Mouse (Mus musculus): ENCODE measurements around the gene Mrps25. TPM values are rescaled to one million over a fixed set of nuclear protein-coding genes. Genes with fewer than 3 reads are reported as not detected.

Mrps25 gene
- polyA plus RNA-seq, 1 experiment, result 34.1 TPM

- DNase-seq (ENCODE audit: low spot score), result no peak
Observed at GRCm38 (mm10) chr6:92126861-92127468, 56.9 kb downstream of the Mrps25 start.

GRCm38 (mm10) chr6:92124547-92124946, 59.3 kb downstream of the Mrps25 start:
- no peak for DNase-seq (ENCODE audit: low spot score)

Other genes starting within 250 kb of the Mrps25 start
- 8.3 and 13.0 TPM in 2 replicates for gene Fgd5, start 205.2 kb downstream of the Mrps25 start, polyA plus RNA-seq (2012; rRNA removed)
- 18.9 and 19.7 TPM in 2 replicates for gene Nr2c2, start 92.6 kb downstream of the Mrps25 start, polyA plus RNA-seq (2012; rRNA removed)
- 11.5 and 13.9 TPM in 2 replicates for gene Rbsn, start 30.9 kb upstream of the Mrps25 start, polyA plus RNA-seq (2012; rRNA removed)
- 0.09 and 0.22 TPM in 2 replicates for gene Trh, start 60.6 kb upstream of the Mrps25 start, polyA plus RNA-seq (2012; rRNA removed)